Mouse (Mus musculus) CD4-positive naive resting alpha-beta T cell, adult 57 days (primary cell): ENCODE results near the gene Olfr1214. TPM values are rescaled to one million over a fixed set of nuclear protein-coding genes. Genes with fewer than 3 reads are reported as not detected.

Experiments used
- total RNA-seq: library from RNA; stranded (reverse); gene quantifications from one replicate; pipeline ENCODE4 v1.2.4, GENCODE M21; 2023

Olfr1214 gene
- total RNA-seq, result not detected

DNA sequence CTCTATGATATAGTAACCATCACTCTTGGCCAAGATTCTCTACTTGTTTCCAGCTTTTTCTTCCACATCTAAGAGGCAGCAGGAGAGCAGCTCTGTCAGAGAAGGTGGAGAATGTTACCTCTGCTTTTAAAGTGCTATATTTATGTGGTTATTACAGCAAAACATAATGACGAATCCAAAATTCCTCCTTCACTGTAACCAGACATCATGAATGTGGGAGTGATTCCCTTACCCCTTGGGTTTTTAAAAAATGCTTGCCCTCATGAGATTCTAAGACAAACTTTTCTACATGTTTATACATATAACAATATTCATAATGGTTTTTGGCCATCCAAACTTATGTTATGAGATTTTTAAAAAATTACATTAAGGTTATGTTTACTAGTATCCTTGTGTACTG is at the start of gene Olfr1214:
Olfr1214 (minus strand) TSS at position 101 of the 400 bp plus-strand sequence.

DNA sequence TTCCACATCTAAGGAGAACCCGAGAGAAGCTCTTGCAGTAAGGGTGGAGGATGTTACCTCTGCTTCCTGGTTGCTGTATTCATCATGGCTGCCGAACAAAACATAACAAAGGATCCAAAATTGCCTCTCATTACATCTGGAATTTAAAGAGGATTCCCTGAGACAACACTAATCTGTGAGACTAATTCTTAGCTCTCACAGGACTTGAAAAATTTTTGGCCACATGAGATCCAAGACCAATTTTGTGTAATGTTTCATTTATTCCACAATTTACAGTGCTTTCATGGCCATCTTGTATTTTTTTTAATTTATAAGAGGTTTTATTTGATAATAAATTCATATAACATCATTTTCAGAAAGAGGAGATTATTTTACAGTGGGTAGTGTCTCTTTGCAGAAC is 39.5 kb upstream of the Olfr1214 start, which contains the start of gene Olfr1217:
Olfr1217 (minus strand) TSS at position 101 of the 400 bp plus-strand sequence.

DNA sequence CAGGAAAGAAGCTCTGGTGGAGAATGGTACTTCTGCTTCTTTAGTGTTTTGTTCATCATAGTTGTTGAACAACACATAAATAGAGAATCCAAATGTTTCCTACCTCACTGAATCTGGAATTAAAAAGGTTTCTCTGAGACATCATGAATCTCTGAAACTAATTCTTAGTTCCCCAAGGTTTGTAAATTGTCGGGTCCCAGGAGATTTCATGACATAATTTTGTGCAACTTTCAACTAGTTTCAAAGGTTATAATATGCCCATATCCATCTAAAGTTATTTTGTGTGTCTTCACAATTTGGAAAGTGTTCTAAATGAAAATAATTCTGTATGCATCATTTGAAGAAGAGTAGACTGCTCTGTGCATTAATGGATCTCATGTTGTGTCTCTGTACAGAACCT is 25.8 kb upstream of the Olfr1214 start, which contains the start of gene Olfr1216:
Olfr1216 (minus strand) TSS at position 101 of the 400 bp plus-strand sequence.

DNA sequence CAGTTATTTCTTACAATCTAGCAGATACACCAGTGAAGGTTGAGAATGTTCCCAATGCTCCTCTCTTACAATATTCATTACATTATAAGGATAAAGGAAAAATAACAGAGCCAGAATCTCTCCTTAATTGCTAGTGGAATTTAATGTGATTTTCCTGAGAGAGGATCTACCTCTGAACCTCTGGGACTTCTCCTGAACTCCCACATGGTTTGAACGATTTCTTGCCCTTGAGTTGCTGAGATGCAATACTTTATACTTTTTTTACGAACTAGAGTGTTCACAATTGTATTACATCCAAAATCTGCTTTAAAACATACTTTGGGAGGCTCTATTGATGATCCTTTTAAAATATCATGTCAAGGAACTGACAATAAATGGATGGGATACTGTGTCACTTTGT is 14.4 kb upstream of the Olfr1214 start, which contains the start of gene Olfr1215:
Olfr1215 (minus strand) TSS at position 101 of the 400 bp plus-strand sequence.

DNA sequence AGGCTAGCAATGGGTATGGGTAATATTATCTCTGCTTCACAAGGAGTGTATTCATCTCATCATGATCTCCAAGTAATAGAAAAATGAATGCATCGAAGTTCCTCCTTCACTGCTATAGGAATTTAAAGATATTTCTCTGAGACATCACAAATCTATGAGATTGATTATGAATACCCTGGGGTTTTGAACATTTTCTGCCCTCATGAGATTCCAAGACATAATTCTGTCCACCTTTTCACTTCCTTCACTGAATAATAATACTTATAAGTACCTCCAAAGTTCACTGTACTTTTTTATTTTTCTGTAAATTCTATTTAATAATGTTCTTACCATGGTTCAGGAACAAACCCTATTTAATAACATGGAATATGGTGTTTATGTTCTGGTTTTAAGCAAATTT is 12.3 kb downstream of the Olfr1214 start, which contains the start of gene Gm13762:
Gm13762 (minus strand) TSS at position 101 of the 400 bp plus-strand sequence.

DNA sequence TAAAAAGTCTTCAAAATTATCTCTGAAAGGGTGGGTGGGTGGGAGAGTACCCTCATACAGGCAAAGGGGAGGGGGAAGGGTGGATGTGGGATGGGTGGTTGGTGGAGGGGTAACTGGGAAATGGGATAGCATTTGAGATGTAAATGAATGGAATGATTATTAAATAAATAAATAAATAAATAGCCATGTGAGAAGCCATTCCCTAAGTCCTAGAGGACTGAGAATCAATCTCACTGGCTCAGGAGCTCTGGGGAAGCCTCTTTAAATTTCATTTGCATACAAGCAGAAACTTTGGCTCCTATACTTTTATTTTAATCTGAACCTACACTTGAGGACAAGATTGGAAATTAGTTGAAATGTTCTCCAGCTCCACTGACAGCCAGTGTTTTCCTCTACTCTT is 38.8 kb downstream of the Olfr1214 start, which contains the start of gene Olfr1212:
Olfr1212 (plus strand) TSS at position 301 of the 400 bp plus-strand sequence.

DNA sequence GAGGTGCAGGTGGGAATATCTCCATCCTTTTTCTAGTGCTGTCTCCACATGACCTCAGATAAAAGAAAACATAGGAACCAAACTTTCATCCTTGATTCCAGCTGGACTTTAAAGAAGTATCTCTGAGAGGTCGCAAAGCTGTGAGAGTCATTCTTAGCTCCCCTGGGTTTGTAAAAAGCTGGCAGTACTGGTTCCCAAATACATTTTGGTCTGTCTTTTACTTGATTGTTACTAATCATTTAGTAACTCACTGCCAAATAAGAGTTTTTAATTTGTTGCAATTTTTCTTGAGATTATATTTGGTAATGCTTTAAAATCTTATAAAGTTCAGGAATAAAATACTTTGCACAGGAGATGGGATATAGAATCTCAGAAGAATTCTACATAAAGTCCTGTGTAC is 54.4 kb downstream of the Olfr1214 start, which contains the start of gene Olfr1211:
Olfr1211 (minus strand) TSS at position 101 of the 400 bp plus-strand sequence.

Other genes starting within 250 kb of the Olfr1214 start
- gene Olfr1198, start 241.3 kb downstream of the Olfr1214 start, total RNA-seq, result not detected
- gene Olfr1199, start 232.2 kb downstream of the Olfr1214 start, total RNA-seq, result not detected
- gene Olfr1200, start 222.2 kb downstream of the Olfr1214 start, total RNA-seq, result not detected
- gene Olfr1201, start 199.6 kb downstream of the Olfr1214 start, total RNA-seq, result not detected
- gene Olfr1202, start 178.2 kb downstream of the Olfr1214 start, total RNA-seq, result not detected
- not detected for gene Olfr1205, start 162.9 kb downstream of the Olfr1214 start, total RNA-seq
- gene Olfr1204, start 143.4 kb downstream of the Olfr1214 start, total RNA-seq, result not detected
- gene Olfr1206, start 129.4 kb downstream of the Olfr1214 start, total RNA-seq, result not detected
- gene Olfr1208, start 90.3 kb downstream of the Olfr1214 start, total RNA-seq, result not detected
- gene Olfr1209, start 77.5 kb downstream of the Olfr1214 start, total RNA-seq, result not detected
- not detected for gene Olfr1211, start 54.5 kb downstream of the Olfr1214 start, total RNA-seq
- gene Olfr1212, start 38.7 kb downstream of the Olfr1214 start, total RNA-seq, result not detected
- not detected for gene Gm13762, start 12.4 kb downstream of the Olfr1214 start, total RNA-seq
- gene Olfr1215, start 14.3 kb upstream of the Olfr1214 start, total RNA-seq, result not detected
- gene Olfr1216, start 25.7 kb upstream of the Olfr1214 start, total RNA-seq, result not detected
- gene Olfr1217, start 39.4 kb upstream of the Olfr1214 start, total RNA-seq, result not detected
- gene Olfr1218, start 68.5 kb upstream of the Olfr1214 start, total RNA-seq, result not detected
- gene Olfr1219, start 90.9 kb upstream of the Olfr1214 start, total RNA-seq, result not detected
- gene Olfr1220, start 114.2 kb upstream of the Olfr1214 start, total RNA-seq, result not detected
- not detected for gene Olfr1221, start 124.6 kb upstream of the Olfr1214 start, total RNA-seq
- not detected for gene Olfr1222, start 140.4 kb upstream of the Olfr1214 start, total RNA-seq
- not detected for gene Olfr1223, start 158.9 kb upstream of the Olfr1214 start, total RNA-seq
- gene Olfr1224-ps1, start 171.4 kb upstream of the Olfr1214 start, total RNA-seq, result not detected
- gene Olfr1225, start 182.0 kb upstream of the Olfr1214 start, total RNA-seq, result not detected
- gene Olfr1226, start 207.4 kb upstream of the Olfr1214 start, total RNA-seq, result not detected